8 mouse cellular contexts compared by ENCODE assay signal in genomic region chr11:95150269-95151049, GRCm38 (mm10). TPM values are rescaled to one million over a fixed set of nuclear protein-coding genes. Genes with fewer than 3 reads are reported as not detected.
DNase-seq lines count a peak whose midpoint lies in the region; ATAC-seq and TF ChIP-seq lines count a peak whose summit lies in the region.

No protein-coding gene starts in this region.

- peaks cover 75% of the 10 kb centered on the region for H3K27me3 ChIP-seq in kidney, embryonic 16.5 days (ENCODE audit: insufficient read depth, low read length)
- peaks cover 8% of the 10 kb centered on the region for H3K27me3 ChIP-seq in ES-Bruce4 (ENCODE audit: control insufficient read depth, insufficient read depth, low read length, poor library complexity, severe bottlenecking)

- no peak for TF ChIP-seq POLR2A in ES-Bruce4 (IDR thresholded peaks at IDR 0.05; ENCODE audit: insufficient read depth, low read length)

- 2% methylated on average over 33 of the region's 33 CpGs for WGBS in kidney, embryonic 16.5 days

- H3K4me2 ChIP-seq in kidney, embryonic 16.5 days (replicated peaks; ENCODE audit: low read depth, low read length) = no peak overlapping the region

- H3K4me3 ChIP-seq in kidney, embryonic 16.5 days (ENCODE audit: low read length) = 0 out of 2 replicates have a peak overlapping the region, but pooled peaks have one; percentile 1
- H3K4me3 ChIP-seq in ES-Bruce4 (ENCODE audit: low read depth, low read length) = peak overlapping the region; percentile 11

- intact Hi-C loops in heart, postnatal 36 days (cut with DNase I) = no loop called here

- TF ChIP-seq CTCF in ES-Bruce4 (IDR thresholded peaks at IDR 0.05; ENCODE audit: low read depth, low read length) = no peak

- no peak overlapping the region for H3K9ac ChIP-seq in kidney, embryonic 16.5 days (replicated peaks; ENCODE audit: low read length)
- H3K9ac ChIP-seq in ES-Bruce4 (ENCODE audit: low read depth, poor library complexity, severe bottlenecking) = 0 out of 2 replicates have a peak overlapping the region, but pooled peaks have one; percentile 17

- H3K4me1 ChIP-seq in kidney, embryonic 16.5 days (ENCODE audit: insufficient read depth, low read length) = peaks cover 14% of the 10 kb centered on the region
- no peaks in the 10 kb centered on the region for H3K4me1 ChIP-seq in ES-Bruce4 (ENCODE audit: control insufficient read depth, insufficient read depth, low read length)

- peak; percentile 24 for DNase-seq in adrenal gland, postnatal 10 days
- no peak for DNase-seq in adrenal gland, adult 18-20 months (ENCODE audit: low spot score in 2 of 2)
- no peak for DNase-seq in kidney, adult 11 months
- DNase-seq in heart, postnatal 36 days = peak; percentile 12 to 26
- DNase-seq in urinary bladder, postnatal 4 days (ENCODE audit: low spot score in 2 of 2) = no peak
- no peak for DNase-seq in spleen, adult 12 weeks (ENCODE audit: low spot score)

- no peak overlapping the region for H3K27ac ChIP-seq in kidney, embryonic 16.5 days (ENCODE audit: low read length)
- H3K27ac ChIP-seq in ES-Bruce4 (ENCODE audit: insufficient read depth, low read length) = no peak overlapping the region

- TF ChIP-seq EP300 in ES-Bruce4 (IDR thresholded peaks at IDR 0.05; ENCODE audit: insufficient read depth, low read depth, low read length) = no peak

- H3K9me3 ChIP-seq in kidney, embryonic 16.5 days (ENCODE audit: low read length) = no peaks in the 10 kb centered on the region
- no peaks in the 10 kb centered on the region for H3K9me3 ChIP-seq in ES-Bruce4 (replicated peaks; ENCODE audit: control insufficient read depth, insufficient read depth, low read length, poor library complexity, severe bottlenecking)

- no peak for ATAC-seq in kidney, embryonic 16.5 days (ENCODE audit: low FRiP score, low TSS enrichment)

- no peaks in the 10 kb centered on the region for H3K36me3 ChIP-seq in kidney, embryonic 16.5 days (ENCODE audit: insufficient read depth, low read length)
- H3K36me3 ChIP-seq in ES-Bruce4 (ENCODE audit: control insufficient read depth, insufficient read depth, low read length, poor library complexity, severe bottlenecking) = no peaks in the 10 kb centered on the region

RNA-seq across cellular contexts. Expression of gene Dlx4, which starts 4.4 kb away (rescaled TPM):
- total RNA-seq in adrenal gland, postnatal 10 days (2021) = under 1 TPM in 1 of 2 experiments, not detected in 1; 0.18 TPM
- not detected for total RNA-seq in adrenal gland, adult 18-20 months (2021)
- polyA plus RNA-seq in kidney, embryonic 16.5 days (2015; fragmentation: Nextera tagmentation; extraction: Ambion mirVana) = 0.08 TPM in 1 of 2 replicates, not detected in the other
- 0.96 and 2.0 TPM in 2 replicates for polyA plus RNA-seq in ES-Bruce4 (2011; ENCODE audit: insufficient read depth, insufficient read length, low read depth, missing spikeins)
- not detected for total RNA-seq in heart, postnatal 36 days (2021)

RNA-seq across cellular contexts. Expression of gene Dlx3, which starts 30.5 kb away (rescaled TPM):
- under 1 TPM in 1 of 2 experiments, not detected in 1; 0.60 TPM for total RNA-seq in adrenal gland, postnatal 10 days (2021)
- not detected for total RNA-seq in adrenal gland, adult 18-20 months (2021)
- 1.1 TPM in 2 replicates for polyA plus RNA-seq in kidney, embryonic 16.5 days (2015; fragmentation: Nextera tagmentation; extraction: Ambion mirVana)
- 9.9 and 11.3 TPM in 2 replicates for polyA plus RNA-seq in ES-Bruce4 (2011; ENCODE audit: insufficient read depth, insufficient read length, low read depth, missing spikeins)
- total RNA-seq in heart, postnatal 36 days (2021) = not detected

Comparison
In these comparisons a context has a peak if more than half of its experiments do, and no peak if none do; other contexts are left out.
1. DNase-seq: peak in adrenal gland, postnatal 10 days (single experiment) and heart, postnatal 36 days (2 of 2); none in adrenal gland, adult 18-20 months (0 of 2), kidney, adult 11 months (single experiment), urinary bladder, postnatal 4 days (0 of 2) and spleen, adult 12 weeks (single experiment).